Mouse (Mus musculus) olfactory bulb, adult 2 months (tissue): ENCODE results near the gene Adcyap1r1.

Experiments used
- CTCF ChIP-seq: fragments of 200-500 bp; IDR thresholded peaks from 2 replicates; pipeline ENCODE4 v1.5.1; 2012; ENCODE audit warnings: low read depth, mild to moderate bottlenecking, low read length, moderate library complexity; ENCODE audit not compliant: insufficient read depth
- POLR2A ChIP-seq: fragments of 200-500 bp; IDR thresholded peaks from 2 replicates; pipeline ENCODE4 v1.6.1; 2012; ENCODE audit warnings: mild to moderate bottlenecking, low read depth, low read length, moderate library complexity; ENCODE audit not compliant: insufficient read depth

DNA sequence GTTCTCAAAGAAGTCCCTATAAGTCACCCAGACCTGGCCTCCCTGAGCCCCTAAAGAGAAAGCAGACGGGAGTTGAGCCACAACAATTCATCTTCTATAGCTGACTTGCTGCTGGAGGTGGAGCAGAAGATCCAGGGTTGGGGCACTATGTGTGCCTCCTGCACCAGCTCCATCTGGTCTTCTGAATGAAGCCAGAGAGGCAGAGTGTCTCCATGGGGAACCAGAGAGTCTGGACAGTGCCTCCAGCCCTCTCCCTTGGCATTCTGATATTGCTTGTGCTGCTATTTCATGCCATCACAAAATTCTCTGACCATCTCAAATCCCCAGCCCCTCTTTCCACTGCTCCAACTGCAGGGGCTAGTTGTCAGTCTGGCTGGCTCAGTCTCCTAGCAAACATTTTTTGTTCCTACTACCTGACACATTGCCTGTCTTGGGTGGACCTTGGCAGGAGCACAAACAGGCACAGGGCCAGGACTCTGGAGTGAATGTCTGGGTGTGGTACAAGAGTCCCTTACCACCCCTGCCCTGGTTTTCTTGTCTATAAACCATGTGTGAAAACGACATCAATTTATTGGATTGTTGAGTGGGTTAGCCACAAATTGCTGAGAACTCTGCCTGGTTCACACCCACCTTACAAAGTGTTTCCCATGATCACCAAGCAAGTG is 32.9 kb upstream of the Adcyap1r1 start:
- TF ChIP-seq CTCF (no peak), POLR2A (no peak)
